Mouse (Mus musculus) ES-E14 (cell line): ENCODE results near the gene Gng7. TPM values are rescaled to one million over a fixed set of nuclear protein-coding genes. Genes with fewer than 3 reads are reported as not detected.

Experiments
- DNase-seq: peaks from one replicate; pipeline ENCODE4 v3.0.0-alpha.2; 2013; ENCODE audit warnings: low read depth, low spot score
- H3K27ac ChIP-seq: 2 replicates; pipeline ENCODE4 v1.5.1; 2012; ENCODE audit warnings: low read depth, mild to moderate bottlenecking, low read length, moderate library complexity, mixed read lengths; ENCODE audit not compliant: poor library complexity, insufficient read depth, severe bottlenecking
- H3K36me3 ChIP-seq: 2 replicates; pipeline ENCODE4 v1.6.1; 2012; ENCODE audit warnings: mild to moderate bottlenecking, low read length, moderate library complexity, mixed read lengths; ENCODE audit not compliant: control insufficient read depth, poor library complexity, insufficient read depth, severe bottlenecking
- H3K4me1 ChIP-seq, 2 experiments: fragments of 150-350 bp in 1 of 2; sonication (generic) in 1 of 2; 2 replicates each; pipeline ENCODE4 v1.6.1; 2012; ENCODE audit warnings: low read length in 2 of 2, mild to moderate bottlenecking in 1 of 2, mixed read lengths in 1 of 2; ENCODE audit not compliant: control insufficient read depth in 2 of 2, insufficient read depth in 2 of 2, poor library complexity in 1 of 2
- H3K4me3 ChIP-seq, 2 experiments: fragments of 150-350 bp in 1 of 2; sonication (generic) in 1 of 2; 2 replicates each; pipeline ENCODE4 v1.5.1; 2012; ENCODE audit warnings: low read length in 2 of 2, low read depth in 1 of 2, mild to moderate bottlenecking in 1 of 2, mixed read lengths in 1 of 2; ENCODE audit not compliant: insufficient read depth in 1 of 2, poor library complexity in 1 of 2, severe bottlenecking in 1 of 2
- H3K9ac ChIP-seq: 2 replicates; pipeline ENCODE4 v1.6.1; 2012; ENCODE audit warnings: low read depth, mild to moderate bottlenecking, low read length, mixed read lengths; ENCODE audit not compliant: poor library complexity, insufficient read depth, severe bottlenecking
- H3K9me3 ChIP-seq: fragments of 150-350 bp; sonication (generic); 2 replicates; pipeline ENCODE4 v1.6.1; 2012; ENCODE audit warnings: low read depth, mild to moderate bottlenecking, low read length; ENCODE audit not compliant: control insufficient read depth, insufficient read depth
- CHD2 ChIP-seq: IDR thresholded peaks from 2 replicates; pipeline ENCODE4 v1.6.1; 2014; ENCODE audit warnings: mild to moderate bottlenecking, low read depth, low read length, inconsistent platforms
- HCFC1 ChIP-seq: IDR thresholded peaks from 2 replicates; pipeline ENCODE4 v1.6.1; 2012; ENCODE audit warnings: low read length, inconsistent platforms, borderline replicate concordance; ENCODE audit not compliant: insufficient read depth
- MAFK ChIP-seq: IDR thresholded peaks from 2 replicates; pipeline ENCODE4 v1.6.1; 2014; ENCODE audit warnings: mild to moderate bottlenecking, low read depth, low read length, inconsistent platforms; ENCODE audit not compliant: insufficient read depth
- ZC3H11A ChIP-seq: IDR thresholded peaks from 2 replicates; pipeline ENCODE4 v1.6.1; 2012; ENCODE audit warnings: low read depth, mild to moderate bottlenecking, inconsistent platforms, low read length, borderline replicate concordance
- ZNF384 ChIP-seq: IDR thresholded peaks from 2 replicates; pipeline ENCODE4 v1.6.1; 2012; ENCODE audit warnings: low read depth, low read length, inconsistent platforms
- in situ Hi-C, 2 experiments: fragments of 600-800 bp; cut with MboI; formaldehyde crosslinking; loops; one replicate each; pipeline ENCODE4 v1.15.1; 2025; ENCODE audit warnings: low sequenced_read_pairs in 2 of 2, inconsistent platforms in 1 of 2; ENCODE audit not compliant: unreplicated experiment in 2 of 2
- total RNA-seq: library from RNA; depleted of rRNA; stranded (reverse); fragments of 300-350 nt; gene quantifications from 2 replicates; pipeline ENCODE4 v1.2.3, GENCODE M21; 2012

Gene Gng7
- total RNA-seq, 1 experiment = 0.94 TPM

DNA sequence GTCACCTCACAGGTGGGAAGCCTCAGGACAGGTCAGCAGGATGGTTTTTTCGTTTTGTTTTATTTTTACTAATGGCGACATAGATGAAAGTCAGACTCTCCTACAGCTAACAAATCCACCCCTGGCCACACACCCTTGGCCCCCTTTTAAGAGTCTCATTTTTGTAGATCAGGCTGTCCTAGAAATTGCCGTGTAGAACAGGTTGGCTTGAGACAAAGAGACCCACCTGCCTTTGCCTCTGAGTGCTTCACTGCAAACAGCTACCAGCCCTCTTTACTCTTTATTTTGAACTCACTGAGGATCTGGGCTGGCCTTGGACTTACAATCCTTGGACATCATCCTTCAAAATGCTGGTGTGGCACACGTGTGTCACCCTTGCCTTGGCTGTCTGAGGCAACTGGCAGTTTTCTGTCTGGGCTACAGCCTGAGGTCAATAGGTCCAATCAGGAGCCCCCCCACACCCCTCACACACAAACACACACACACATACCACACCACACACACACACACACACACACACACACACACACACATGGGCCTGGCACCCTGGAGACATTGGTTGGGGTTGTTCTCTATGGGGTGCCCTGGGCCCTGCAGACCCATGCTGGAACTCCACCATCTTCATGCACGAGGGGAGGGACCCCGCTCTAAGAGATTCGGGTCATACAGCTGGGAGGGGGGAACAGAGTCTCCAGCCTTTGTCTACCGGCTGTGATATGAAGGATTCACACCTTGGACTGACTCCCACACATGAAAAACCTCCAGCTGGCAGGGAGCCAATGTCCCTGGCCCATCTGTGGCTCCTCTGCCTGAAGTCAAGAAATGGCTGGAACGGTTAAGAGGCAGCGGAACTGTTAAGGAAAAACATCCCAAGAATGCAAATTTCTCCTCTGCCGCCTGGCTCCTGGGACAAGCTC lies 42.4 kb downstream of the Gng7 start:
- no peak overlapping the region for H3K4me3 ChIP-seq
- no peak overlapping the region for H3K27ac ChIP-seq
- no peaks in the 10 kb centered on the region for H3K9me3 ChIP-seq
- no peak for DNase-seq
- no peak overlapping the region for H3K9ac ChIP-seq
- no peaks in the 10 kb centered on the region for H3K4me1 ChIP-seq
- in situ Hi-C loops = no loop called here
- no peak for TF ChIP-seq HCFC1
- TF ChIP-seq ZC3H11A = no peak
- no peak for TF ChIP-seq MAFK
- TF ChIP-seq ZNF384 = no peak
- no peak for TF ChIP-seq CHD2
- no peaks in the 10 kb centered on the region for H3K36me3 ChIP-seq

DNA sequence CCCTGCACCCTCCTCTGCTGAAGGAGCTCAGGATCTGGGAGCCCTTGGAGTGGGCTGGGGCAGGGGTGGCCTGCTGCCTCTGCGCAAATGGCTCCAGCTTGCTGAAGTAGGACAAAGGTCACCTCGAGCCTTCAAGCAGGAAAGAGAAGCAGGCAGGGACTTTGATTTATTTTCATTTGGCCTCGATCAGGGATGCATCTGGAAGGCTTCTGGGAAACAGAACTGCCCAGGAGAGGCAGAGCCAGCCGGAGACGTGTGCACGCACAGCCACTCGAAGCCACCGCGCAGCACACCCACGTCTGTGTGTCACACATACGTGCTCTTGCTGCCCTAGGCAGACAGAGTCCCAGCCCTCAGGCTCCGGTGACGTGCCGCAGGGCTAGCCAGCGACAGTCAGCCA lies 43.2 kb downstream of the Gng7 start:
- Histone ChIP-seq H3K36me3 (no peaks in the 10 kb centered on the region), H3K4me1 (peaks cover 0 to 2% of the 10 kb centered on the region in 2 experiments; a peak in 1 of 4 replicates), H3K9ac (no peak overlapping the region), H3K4me3 (no peak overlapping the region), H3K9me3 (no peaks in the 10 kb centered on the region), H3K27ac (no peak overlapping the region)
- no peak for DNase-seq
- TF ChIP-seq ZNF384 = no peak
- no peak for TF ChIP-seq MAFK
- TF ChIP-seq ZC3H11A = no peak
- no peak for TF ChIP-seq CHD2
- no peak for TF ChIP-seq HCFC1
- in situ Hi-C loops = no loop called here

DNA sequence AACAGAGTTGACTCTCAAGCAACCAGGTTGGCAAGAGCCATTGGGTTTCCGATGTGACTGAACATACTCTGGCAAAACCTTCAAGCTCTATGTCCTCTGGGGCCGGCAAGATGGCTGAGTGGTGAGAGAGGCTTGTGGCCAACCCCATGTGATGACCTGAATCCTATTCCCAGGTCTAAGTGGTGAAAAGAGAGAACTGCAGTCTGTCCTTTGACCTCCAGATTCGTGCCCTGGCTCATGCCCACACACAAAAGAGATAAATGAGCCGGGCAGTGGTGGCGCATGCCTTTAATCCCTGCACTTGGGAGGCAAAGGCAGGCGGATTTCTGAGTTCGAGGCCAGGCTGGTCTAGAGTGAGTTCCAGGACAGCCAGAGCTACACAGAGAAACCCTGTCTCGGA lies 44.6 kb downstream of the Gng7 start:
- H3K4me1 ChIP-seq = peaks cover 0 to 6% of the 10 kb centered on the region in 2 experiments; a peak in 1 of 4 replicates
- TF ChIP-seq ZNF384 = no peak
- TF ChIP-seq HCFC1 = no peak
- TF ChIP-seq CHD2 = no peak
- TF ChIP-seq ZC3H11A = no peak
- no peak for TF ChIP-seq MAFK
- in situ Hi-C loops = no loop called here
- H3K27ac ChIP-seq = no peak overlapping the region
- H3K36me3 ChIP-seq = no peaks in the 10 kb centered on the region
- H3K9ac ChIP-seq = no peak overlapping the region
- no peak for DNase-seq
- no peaks in the 10 kb centered on the region for H3K9me3 ChIP-seq
- no peak overlapping the region for H3K4me3 ChIP-seq

DNA sequence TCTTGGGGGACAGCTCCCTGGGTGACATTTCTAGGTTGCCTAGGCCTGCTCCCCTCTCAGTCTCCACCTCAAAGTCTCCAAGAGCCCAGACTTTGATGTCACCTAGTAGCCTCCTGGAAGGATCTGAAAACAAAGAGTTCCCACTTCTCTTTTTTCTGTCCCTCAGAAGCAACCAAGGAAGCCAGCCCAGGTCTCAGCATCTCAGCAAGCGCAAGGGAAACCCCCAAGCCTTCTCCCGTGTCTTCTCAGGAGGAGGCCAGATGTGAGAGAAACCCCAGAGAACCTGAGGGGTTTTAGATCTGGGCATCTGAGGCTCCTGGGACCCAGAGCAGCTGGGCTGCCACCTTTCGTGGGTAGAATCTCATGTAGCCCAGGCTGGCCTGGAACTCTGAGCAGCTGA lies 45.4 kb downstream of the Gng7 start:
- H3K4me1 ChIP-seq = peaks cover 0 to 6% of the 10 kb centered on the region in 2 experiments; a peak in 1 of 4 replicates
- no peak for TF ChIP-seq CHD2
- no peak for TF ChIP-seq MAFK
- in situ Hi-C loops = no loop called here
- no peak overlapping the region for H3K27ac ChIP-seq
- no peaks in the 10 kb centered on the region for H3K9me3 ChIP-seq
- H3K4me3 ChIP-seq = no peak overlapping the region
- DNase-seq = no peak
- H3K36me3 ChIP-seq = no peaks in the 10 kb centered on the region
- H3K9ac ChIP-seq = no peak overlapping the region
